Mouse (Mus musculus) T-cell, adult 66 days (primary cell): Measurements from ENCODE around the gene Npff. TPM values are rescaled to one million over a fixed set of nuclear protein-coding genes. Genes with fewer than 3 reads are reported as not detected.

Source experiments
- total RNA-seq, 2 experiments: library from RNA; stranded (reverse); gene quantifications; 3 replicates in 1 of 2; 4 replicates in 1 of 2; pipeline ENCODE4 v1.2.4; 2023

The Npff gene
- 10 to 100 TPM; 17.6 to 18.6 TPM for total RNA-seq

GRCm38 (mm10) chr15:102524892-102525485, at the start of gene Npff:
Gene Npff (minus strand): TSS chr15:102524942.

GRCm38 (mm10) chr15:102517976-102518858, 6.5 kb downstream of the Npff start, which contains the start of gene Tarbp2:
Gene Tarbp2 (plus strand): TSS chr15:102518192.

DNA sequence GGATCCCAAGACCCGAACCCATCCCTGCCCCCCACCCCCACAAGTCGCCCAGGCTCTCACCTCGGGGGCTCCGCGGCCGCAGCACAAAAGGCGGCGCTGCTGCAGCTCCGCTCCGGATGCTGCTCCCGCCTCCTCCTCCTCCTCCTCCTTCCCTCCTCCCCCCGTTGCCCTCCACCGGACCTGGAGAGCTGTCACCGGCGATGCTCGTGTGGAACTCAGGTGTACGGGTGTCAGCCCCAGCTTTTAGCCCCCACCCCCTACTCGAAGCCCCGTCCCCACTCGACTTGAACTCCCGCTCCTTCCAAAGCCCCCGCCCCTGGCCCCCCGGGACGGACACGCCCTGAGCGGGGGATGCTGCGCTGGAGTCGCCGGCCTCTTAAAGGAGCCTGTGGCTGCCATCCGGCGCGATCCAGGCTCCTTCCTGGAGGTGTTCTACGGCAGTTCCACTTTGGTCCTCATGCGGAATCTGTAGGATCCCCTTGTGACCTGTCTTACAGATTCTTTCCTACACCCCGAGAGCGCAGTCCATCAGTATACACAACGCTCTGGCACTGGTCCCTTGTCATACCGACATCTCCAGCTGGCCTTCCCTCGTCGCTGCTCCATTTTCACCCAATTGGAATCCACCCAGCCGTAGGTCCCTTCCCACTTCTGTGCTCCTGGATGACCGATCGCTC, 7.9 kb downstream of the Npff start, which contains the start of gene Map3k12:
Gene Map3k12 (minus strand): TSS at position 337 of the 677 bp plus-strand sequence.

GRCm38 (mm10) chr15:102503447-102503846, 21.3 kb downstream of the Npff start, which contains the start of gene Gm10337:
Gene Gm10337 (plus strand): TSS chr15:102503722.

Other genes with a start within 250 kb of the Npff start
- 10 to 100 TPM; 35.3 to 39.6 TPM for gene Mfsd5, start 245.5 kb downstream of the Npff start, total RNA-seq
- gene Espl1, start 228.7 kb downstream of the Npff start, total RNA-seq, result 1 to 10 TPM; 5.4 to 6.7 TPM
- gene Pfdn5, start 198.8 kb downstream of the Npff start, total RNA-seq, result 100 to 1,000 TPM; 523 to 527 TPM
- 10 to 100 TPM; 65.7 to 81.3 TPM for gene Myg1, start 193.2 kb downstream of the Npff start, total RNA-seq
- 10 to 100 TPM; 39.7 to 48.7 TPM for gene Aaas, start 174.2 kb downstream of the Npff start, total RNA-seq
- gene Sp7, start 157.8 kb downstream of the Npff start, total RNA-seq, result not detected
- gene Sp1, start 118.8 kb downstream of the Npff start, total RNA-seq, result 100 to 1,000 TPM; 143 to 147 TPM
- gene Amhr2, start 79.6 kb downstream of the Npff start, total RNA-seq, result 1 to 10 TPM in 1 of 2 experiments, under 1 TPM in 1; 0.84 to 8.0 TPM
- gene Prr13, start 65.9 kb downstream of the Npff start, total RNA-seq, result 10 to 100 TPM; 53.6 to 64.7 TPM
- 100 to 1,000 TPM; 782 to 825 TPM for gene Pcbp2, start 54.4 kb downstream of the Npff start, total RNA-seq
- 10 to 100 TPM; 16.4 to 31.6 TPM for gene Gm10337, start 21.2 kb downstream of the Npff start, total RNA-seq
- gene Map3k12, start 7.9 kb downstream of the Npff start, total RNA-seq, result 1 to 10 TPM; 4.7 to 4.8 TPM
- 10 to 100 TPM; 58.8 to 62.3 TPM for gene Tarbp2, start 6.8 kb downstream of the Npff start, total RNA-seq
- gene Gm28047, start 100.1 kb upstream of the Npff start, total RNA-seq, result 1 to 10 TPM in 1 of 2 experiments, not detected in 1; 4.3 TPM
- 100 to 1,000 TPM; 116 to 133 TPM for gene Atf7, start 100.5 kb upstream of the Npff start, total RNA-seq
- 1 to 10 TPM; 2.5 to 5.1 TPM for gene Atp5g2, start 147.4 kb upstream of the Npff start, total RNA-seq
- gene Calcoco1, start 197.2 kb upstream of the Npff start, total RNA-seq, result 10 to 100 TPM; 46.0 to 49.3 TPM